Comparison of ENCODE assay signal across 11 mouse cellular contexts in genomic region chr6:114833058-114833685, GRCm38 (mm10).
DNase-seq lines count a peak whose midpoint lies in the region; ATAC-seq and TF ChIP-seq lines count a peak whose summit lies in the region.
"Had no signal": no experiment of that assay in that cellular context is flagged by ENCODE, and none has a peak within 500 bp of the region (broad histone marks: within the 10 kb centered on the region; RNA-seq: fewer than 3 reads in every experiment).

No protein-coding gene starts in this region.

- no peaks in the 10 kb centered on the region for H3K9me3 ChIP-seq in forebrain, postnatal 0 days (ENCODE audit: low read length)
- no peaks in the 10 kb centered on the region for H3K9me3 ChIP-seq in forebrain, embryonic 16.5 days (ENCODE audit: control insufficient read depth, low read length)
- H3K9me3 ChIP-seq in heart, embryonic 15.5 days (replicated peaks) = no peaks in the 10 kb centered on the region
- no peaks in the 10 kb centered on the region for H3K9me3 ChIP-seq in liver, embryonic 12.5 days (replicated peaks)
- no peaks in the 10 kb centered on the region for H3K9me3 ChIP-seq in embryonic facial prominence, embryonic 15.5 days (replicated peaks)
- H3K9me3 ChIP-seq: neural tube, embryonic 12.5 days had no signal

- peak; percentile 55; the same call in 1 of the 2 replicates for ATAC-seq in forebrain, postnatal 0 days
- no peak for ATAC-seq in forebrain, embryonic 16.5 days
- no peak for ATAC-seq in heart, embryonic 15.5 days (replicated peaks; ENCODE audit: insufficient number of reproducible peaks, insufficient read depth, low FRiP score, low read depth)
- ATAC-seq in liver, embryonic 12.5 days = no peak
- 0 out of 2 replicates have a peak, but pooled peaks have one; percentile 36 for ATAC-seq in embryonic facial prominence, embryonic 15.5 days (ENCODE audit: insufficient number of reproducible peaks, low FRiP score, low TSS enrichment, low read depth)
- ATAC-seq: Patski had no signal

- no peak overlapping the region for H3K9ac ChIP-seq in forebrain, postnatal 0 days
- H3K9ac ChIP-seq in forebrain, embryonic 16.5 days (replicated peaks; ENCODE audit: low read depth, low read length) = no peak overlapping the region
- no peak overlapping the region for H3K9ac ChIP-seq in heart, embryonic 15.5 days
- no peak overlapping the region for H3K9ac ChIP-seq in liver, adult 2 months (ENCODE audit: low read depth, low read length)
- no peak overlapping the region for H3K9ac ChIP-seq in liver, embryonic 12.5 days
- H3K9ac ChIP-seq in embryonic facial prominence, embryonic 15.5 days = no peak overlapping the region
- H3K9ac ChIP-seq: neural tube, embryonic 12.5 days had no signal

- no peak for DNase-seq in forebrain, postnatal 0 days
- DNase-seq in heart, postnatal 10 days = no peak
- no peak for DNase-seq in liver, adult 2 months (ENCODE audit: extremely low read depth, low read depth, low spot score)
- no peak for DNase-seq in layer of hippocampus, postnatal 10 days (ENCODE audit: low spot score in 2 of 2)
- DNase-seq: cerebellum, postnatal 25 days had no signal

- 79% methylated on average over 9 of the region's 9 CpGs for WGBS in forebrain, postnatal 0 days
- 86% methylated on average over 9 of the region's 9 CpGs for WGBS in forebrain, embryonic 16.5 days
- 54% methylated on average over 9 of the region's 9 CpGs for WGBS in heart, embryonic 15.5 days
- 84% methylated on average over 9 of the region's 9 CpGs for WGBS in liver, adult 2 months
- WGBS in liver, embryonic 12.5 days (ENCODE audit: insufficient replicate concordance) = 58% methylated on average over 9 of the region's 9 CpGs
- 47% methylated on average over 9 of the region's 9 CpGs for WGBS in embryonic facial prominence, embryonic 15.5 days

- no peak overlapping the region for H3K4me3 ChIP-seq in forebrain, postnatal 0 days (ENCODE audit: low read depth, low read length)
- no peak overlapping the region for H3K4me3 ChIP-seq in forebrain, embryonic 16.5 days (replicated peaks; ENCODE audit: low read length)
- no peak overlapping the region for H3K4me3 ChIP-seq in heart, embryonic 15.5 days
- H3K4me3 ChIP-seq in liver, adult 2 months (ENCODE audit: insufficient read depth, low read depth, low read length) = no peak overlapping the region
- no peak overlapping the region for H3K4me3 ChIP-seq in liver, embryonic 12.5 days
- H3K4me3 ChIP-seq in embryonic facial prominence, embryonic 15.5 days (replicated peaks) = no peak overlapping the region
- H3K4me3 ChIP-seq: neural tube, embryonic 12.5 days had no signal

- no peaks in the 10 kb centered on the region for H3K79me2 ChIP-seq in liver, adult 2 months (ENCODE audit: control insufficient read depth, insufficient read depth, low read length)

- H3K27ac ChIP-seq in forebrain, postnatal 0 days (ENCODE audit: low read depth, low read length) = 0 out of 2 replicates have a peak overlapping the region, but pooled peaks have one; percentile 9
- no peak overlapping the region for H3K27ac ChIP-seq in forebrain, embryonic 16.5 days (ENCODE audit: low read length)
- peak overlapping the region; percentile 50 for H3K27ac ChIP-seq in heart, embryonic 15.5 days
- peak overlapping the region; percentile 23; the same call in 1 of the 2 replicates for H3K27ac ChIP-seq in liver, adult 2 months (replicated peaks; ENCODE audit: insufficient read depth, low read depth, low read length)
- no peak overlapping the region for H3K27ac ChIP-seq in liver, embryonic 12.5 days
- H3K27ac ChIP-seq in embryonic facial prominence, embryonic 15.5 days (replicated peaks) = peak overlapping the region; percentile 63
- H3K27ac ChIP-seq: neural tube, embryonic 12.5 days had no signal

- no peaks in the 10 kb centered on the region for H3K36me3 ChIP-seq in forebrain, postnatal 0 days (ENCODE audit: insufficient read depth)
- no peaks in the 10 kb centered on the region for H3K36me3 ChIP-seq in forebrain, embryonic 16.5 days (ENCODE audit: control insufficient read depth, insufficient read depth)
- H3K36me3 ChIP-seq in heart, embryonic 15.5 days = no peaks in the 10 kb centered on the region
- no peaks in the 10 kb centered on the region for H3K36me3 ChIP-seq in liver, adult 2 months (ENCODE audit: control insufficient read depth, insufficient read depth, low read length)
- no peaks in the 10 kb centered on the region for H3K36me3 ChIP-seq in liver, embryonic 12.5 days
- H3K36me3 ChIP-seq in embryonic facial prominence, embryonic 15.5 days = no peaks in the 10 kb centered on the region
- H3K36me3 ChIP-seq: neural tube, embryonic 12.5 days had no signal

- no peaks in the 10 kb centered on the region for H3K4me1 ChIP-seq in forebrain, postnatal 0 days (ENCODE audit: insufficient read depth)
- no peaks in the 10 kb centered on the region for H3K4me1 ChIP-seq in forebrain, embryonic 16.5 days (replicated peaks; ENCODE audit: control insufficient read depth, insufficient read depth, low read length)
- peaks cover 32% of the 10 kb centered on the region for H3K4me1 ChIP-seq in heart, embryonic 15.5 days (replicated peaks)
- H3K4me1 ChIP-seq in liver, adult 2 months (ENCODE audit: control insufficient read depth, insufficient read depth, low read length) = peaks cover 9% of the 10 kb centered on the region; the same call in 1 of the 2 replicates
- H3K4me1 ChIP-seq in liver, embryonic 12.5 days = peaks cover 21% of the 10 kb centered on the region
- H3K4me1 ChIP-seq in embryonic facial prominence, embryonic 15.5 days = peaks cover 28% of the 10 kb centered on the region

- intact Hi-C loops in heart, postnatal 10 days (cut with DNase I) = no loop called here

- H3K27me3 ChIP-seq in forebrain, postnatal 0 days (ENCODE audit: insufficient read depth, low read length) = no peaks in the 10 kb centered on the region
- no peaks in the 10 kb centered on the region for H3K27me3 ChIP-seq in forebrain, embryonic 16.5 days (replicated peaks; ENCODE audit: control insufficient read depth, insufficient read depth, low read length)
- H3K27me3 ChIP-seq in heart, embryonic 15.5 days = no peaks in the 10 kb centered on the region
- H3K27me3 ChIP-seq in liver, adult 2 months (ENCODE audit: control insufficient read depth, insufficient read depth, low read length) = no peaks in the 10 kb centered on the region
- no peaks in the 10 kb centered on the region for H3K27me3 ChIP-seq in liver, embryonic 12.5 days (replicated peaks)
- H3K27me3 ChIP-seq in embryonic facial prominence, embryonic 15.5 days = no peaks in the 10 kb centered on the region
- H3K27me3 ChIP-seq: neural tube, embryonic 12.5 days; Patski had no signal

- TF ChIP-seq POLR2A in liver, adult 2 months (IDR thresholded peaks at IDR 0.05; ENCODE audit: extremely low read depth, insufficient read depth, low read length) = no peak

- no peak overlapping the region for H3K4me2 ChIP-seq in forebrain, postnatal 0 days (ENCODE audit: low read depth)
- H3K4me2 ChIP-seq in forebrain, embryonic 16.5 days (ENCODE audit: low read length) = no peak overlapping the region
- H3K4me2 ChIP-seq in heart, embryonic 15.5 days = no peak overlapping the region
- no peak overlapping the region for H3K4me2 ChIP-seq in liver, embryonic 12.5 days
- no peak overlapping the region for H3K4me2 ChIP-seq in embryonic facial prominence, embryonic 15.5 days (replicated peaks)
- H3K4me2 ChIP-seq: neural tube, embryonic 12.5 days had no signal

- TF ChIP-seq CTCF in forebrain, postnatal 0 days (IDR thresholded peaks at IDR 0.05; ENCODE audit: low read depth) = no peak
- no peak for TF ChIP-seq CTCF in liver, adult 2 months (IDR thresholded peaks at IDR 0.05; ENCODE audit: low read depth, low read length)

Comparison
In these comparisons a context has a peak if more than half of its experiments do, and no peak if none do; other contexts are left out.
1. ATAC-seq: peak in forebrain, postnatal 0 days (single experiment) and embryonic facial prominence, embryonic 15.5 days (single experiment); none in forebrain, embryonic 16.5 days (single experiment), heart, embryonic 15.5 days (single experiment) and liver, embryonic 12.5 days (single experiment).
2. H3K27ac ChIP-seq: peak in forebrain, postnatal 0 days (single experiment), heart, embryonic 15.5 days (single experiment), liver, adult 2 months (single experiment) and embryonic facial prominence, embryonic 15.5 days (single experiment); none in forebrain, embryonic 16.5 days (single experiment) and liver, embryonic 12.5 days (single experiment).